ENCODE assay signal across 13 mouse cellular contexts in the genomic region with DNA sequence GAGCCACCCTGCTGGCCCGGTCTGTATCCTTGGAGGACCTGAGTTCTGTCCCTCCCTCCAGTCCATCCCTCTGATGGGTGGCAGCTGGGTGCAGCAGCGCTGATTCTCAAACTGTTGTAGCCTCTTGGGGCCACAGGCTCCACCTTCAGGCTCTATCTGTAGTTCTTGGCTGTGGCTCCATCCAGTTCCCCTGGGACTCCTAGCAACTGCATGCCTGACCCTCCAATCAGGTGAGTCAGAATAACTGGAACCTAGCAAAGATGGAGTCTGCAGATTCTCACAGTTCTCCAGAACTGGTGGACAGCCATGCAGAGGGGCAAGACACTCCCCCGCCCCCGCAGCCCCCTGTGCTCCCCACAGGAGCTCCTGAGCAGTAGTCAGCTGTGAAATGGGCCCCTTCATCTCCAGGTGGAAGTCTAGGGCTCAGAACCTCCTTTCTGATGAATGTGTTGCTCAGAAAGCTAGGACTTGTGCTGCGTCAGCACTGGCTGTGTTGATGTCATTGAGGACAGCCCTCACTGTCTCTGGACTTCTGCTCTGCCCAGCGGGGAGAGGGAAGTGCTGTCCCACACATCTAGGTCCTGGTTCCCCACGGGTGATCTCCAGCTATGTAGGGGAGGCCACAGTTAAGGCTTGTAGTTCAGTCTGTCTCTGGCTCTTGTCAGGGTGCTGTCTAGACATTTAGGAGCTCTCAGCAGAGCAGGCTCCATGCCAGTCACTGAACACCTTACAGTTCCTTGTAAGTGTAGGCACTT. TPM values are rescaled to one million over a fixed set of nuclear protein-coding genes. Genes with fewer than 3 reads are reported as not detected.
DNase-seq lines count a peak whose midpoint lies in the region; TF ChIP-seq lines count a peak whose summit lies in the region.
"Had no signal": no experiment of that assay in that cellular context is flagged by ENCODE, and none has a peak within 500 bp of the region (broad histone marks: within the 10 kb centered on the region; RNA-seq: fewer than 3 reads in every experiment).

No protein-coding gene starts in this region.

- 0 out of 2 replicates have a peak, but pooled peaks have one; percentile 16 for TF ChIP-seq CTCF in bone marrow macrophage, adult 2 months (IDR thresholded peaks at IDR 0.05; ENCODE audit: low read depth, low read length)

- H3K9me3 ChIP-seq in megakaryocyte, embryonic 14.5 days, result no peaks in the 10 kb centered on the region
- H3K9me3 ChIP-seq: forebrain, embryonic 12.5 days had no signal

- H3K36me3 ChIP-seq in megakaryocyte, embryonic 14.5 days (replicated peaks; ENCODE audit: low read length), result peaks cover 61% of the 10 kb centered on the region

- no peak for TF ChIP-seq POLR2A in bone marrow macrophage, adult 2 months (IDR thresholded peaks at IDR 0.05; ENCODE audit: borderline replicate concordance, low read depth, low read length)

- intact Hi-C loops in heart, postnatal 25 days (cut with DNase I), result no loop called here

- peak overlapping the region; percentile 26 for H3K27ac ChIP-seq in bone marrow macrophage, adult 2 months (ENCODE audit: insufficient read depth, low read depth, low read length)
- H3K27ac ChIP-seq: forebrain, embryonic 12.5 days; hindbrain, embryonic 14.5 days had no signal

- peaks cover 56% of the 10 kb centered on the region for H3K4me1 ChIP-seq in bone marrow macrophage, adult 2 months (ENCODE audit: control insufficient read depth, insufficient read depth, low read length)
- peaks cover 86% of the 10 kb centered on the region for H3K4me1 ChIP-seq in megakaryocyte, embryonic 14.5 days

- DNase-seq in layer of hippocampus, adult 11-12 months (ENCODE audit: low spot score), result peak; percentile 14
- no peak for DNase-seq in layer of hippocampus, adult 8-10 months (ENCODE audit: low spot score in 2 of 2)
- peak; percentile 8 for DNase-seq in heart, postnatal 25 days (ENCODE audit: low spot score)
- DNase-seq in cerebellum, postnatal 14 days, result no peak
- no peak for DNase-seq in c-Kit-positive CD71-positive TER-119-positive erythroid progenitor cells, embryonic 14.5 days (ENCODE audit: low spot score)
- no peak for DNase-seq in thymus, postnatal 10 days (ENCODE audit: low spot score in 2 of 2)
- DNase-seq: cerebellum, adult 8-10 months; right cerebral cortex, postnatal 4 days; thymus, postnatal 14 days had no signal

- H3K4me3 ChIP-seq in bone marrow macrophage, adult 2 months (ENCODE audit: insufficient read depth, low read length), result no peak overlapping the region
- H3K4me3 ChIP-seq in megakaryocyte, embryonic 14.5 days (replicated peaks), result peak overlapping the region; percentile 5
- H3K4me3 ChIP-seq: forebrain, embryonic 12.5 days had no signal

- H3K27me3 ChIP-seq in megakaryocyte, embryonic 14.5 days (replicated peaks), result no peaks in the 10 kb centered on the region
- H3K27me3 ChIP-seq: forebrain, embryonic 12.5 days had no signal

RNA-seq across cellular contexts. Expression of a gene that starts 27.9 kb away (rescaled TPM):
- total RNA-seq in layer of hippocampus, adult 8-10 months (2022), result 1 to 10 TPM; 6.2 to 9.5 (median 8.5) TPM
- polyA plus RNA-seq in bone marrow macrophage, adult 2 months (2012; ENCODE audit: insufficient read depth, insufficient read length, missing spikeins), result 1.4 and 2.3 TPM in 2 replicates
- total RNA-seq in heart, postnatal 25 days (2021), result 1 to 10 TPM in 1 of 2 experiments, under 1 TPM in 1; 0.87 to 1.1 TPM
- polyA plus RNA-seq in megakaryocyte, embryonic 14.5 days (2012; ENCODE audit: insufficient read depth, low replicate concordance), result 4.6 and 10.6 TPM in 2 replicates

Comparison
In these comparisons a context has a peak if more than half of its experiments do, and no peak if none do; other contexts are left out.
1. DNase-seq: peak in layer of hippocampus, adult 11-12 months (single experiment) and heart, postnatal 25 days (single experiment); none in layer of hippocampus, adult 8-10 months (0 of 2), cerebellum, postnatal 14 days (0 of 2), c-Kit-positive CD71-positive TER-119-positive erythroid progenitor cells, embryonic 14.5 days (single experiment) and thymus, postnatal 10 days (0 of 2).